Mouse (Mus musculus): ENCODE measurements around the gene Kdelc1. TPM values are rescaled to one million over a fixed set of nuclear protein-coding genes. Genes with fewer than 3 reads are reported as not detected.

The Kdelc1 gene
- polyA plus RNA-seq, 1 experiment = 11.9 TPM

GRCm38 (mm10) chr1:44148706-44149105 is 30.1 kb upstream of the Kdelc1 start:
- no peak for DNase-seq
- Histone ChIP-seq H3K36me3 (ENCODE audit: control insufficient read depth, insufficient read depth, low read length) (no peaks in the 10 kb centered on the region), H3K27me3 (ENCODE audit: control insufficient read depth, insufficient read depth, low read length) (no peaks in the 10 kb centered on the region), H3K4me3 (ENCODE audit: control insufficient read depth, insufficient read depth, low read length) (no peak overlapping the region), H3K27ac (ENCODE audit: control insufficient read depth, insufficient read depth, low read length) (no peak overlapping the region), H3K4me1 (replicated peaks; ENCODE audit: control insufficient read depth, insufficient read depth, low read length) (no peaks in the 10 kb centered on the region)
- 44% methylated on average over 6 of the region's 6 CpGs for whole genome bisulfite sequencing
- TF ChIP-seq CTCF (IDR thresholded peaks at IDR 0.05; ENCODE audit: borderline replicate concordance, control insufficient read depth, extremely low read depth, insufficient read depth, low read length, poor library complexity) = no peak
- no peak for TF ChIP-seq POLR2A (IDR thresholded peaks at IDR 0.05; ENCODE audit: control insufficient read depth, extremely low read depth, insufficient read depth, low read length, poor library complexity)

GRCm38 (mm10) chr1:44147563-44148381 is 29.2 kb upstream of the Kdelc1 start, which contains the start of gene Ercc5:
Gene Ercc5, plus strand, starts transcription at chr1:44147744.
- H3K4me3 ChIP-seq (ENCODE audit: control insufficient read depth, insufficient read depth, low read length) = peak within 1 kb of the TSS; percentile 61
- H3K4me1 ChIP-seq (replicated peaks; ENCODE audit: control insufficient read depth, insufficient read depth, low read length) = no peaks in the 10 kb centered on the region
- peak; percentile 85 for DNase-seq
- H3K27me3 ChIP-seq (ENCODE audit: control insufficient read depth, insufficient read depth, low read length) = no peaks in the 10 kb centered on the region
- TF ChIP-seq POLR2A (IDR thresholded peaks at IDR 0.05; ENCODE audit: control insufficient read depth, extremely low read depth, insufficient read depth, low read length, poor library complexity) = peak; percentile 85
- peak; percentile 50; the same call in 1 of the 2 replicates for TF ChIP-seq CTCF (IDR thresholded peaks at IDR 0.05; ENCODE audit: borderline replicate concordance, control insufficient read depth, extremely low read depth, insufficient read depth, low read length, poor library complexity)
- under 1% methylated on average over 66 of the region's 66 CpGs for WGBS
- peak within 1 kb of the TSS; percentile 2; the same call in 1 of the 2 replicates for H3K27ac ChIP-seq (ENCODE audit: control insufficient read depth, insufficient read depth, low read length)
- H3K36me3 ChIP-seq (ENCODE audit: control insufficient read depth, insufficient read depth, low read length) = no peaks in the 10 kb centered on the region

GRCm38 (mm10) chr1:44142747-44143146 is 24.1 kb upstream of the Kdelc1 start:
- 96% methylated on average over 5 of the region's 5 CpGs for WGBS
- TF ChIP-seq POLR2A (IDR thresholded peaks at IDR 0.05; ENCODE audit: control insufficient read depth, extremely low read depth, insufficient read depth, low read length, poor library complexity) (no peak), CTCF (IDR thresholded peaks at IDR 0.05; ENCODE audit: borderline replicate concordance, control insufficient read depth, extremely low read depth, insufficient read depth, low read length, poor library complexity) (no peak)
- no peaks in the 10 kb centered on the region for H3K36me3 ChIP-seq (ENCODE audit: control insufficient read depth, insufficient read depth, low read length)
- H3K4me3 ChIP-seq (ENCODE audit: control insufficient read depth, insufficient read depth, low read length) = no peak overlapping the region
- DNase-seq = no peak
- H3K27ac ChIP-seq (ENCODE audit: control insufficient read depth, insufficient read depth, low read length) = no peak overlapping the region
- no peaks in the 10 kb centered on the region for H3K4me1 ChIP-seq (replicated peaks; ENCODE audit: control insufficient read depth, insufficient read depth, low read length)
- H3K27me3 ChIP-seq (ENCODE audit: control insufficient read depth, insufficient read depth, low read length) = no peaks in the 10 kb centered on the region

GRCm38 (mm10) chr1:44140232-44140631 is 21.6 kb upstream of the Kdelc1 start:
- H3K36me3 ChIP-seq (ENCODE audit: control insufficient read depth, insufficient read depth, low read length) = no peaks in the 10 kb centered on the region
- no peak overlapping the region for H3K27ac ChIP-seq (ENCODE audit: control insufficient read depth, insufficient read depth, low read length)
- DNase-seq = no peak
- 92% methylated on average over 4 of the region's 4 CpGs for WGBS
- H3K27me3 ChIP-seq (ENCODE audit: control insufficient read depth, insufficient read depth, low read length) = no peaks in the 10 kb centered on the region
- H3K4me3 ChIP-seq (ENCODE audit: control insufficient read depth, insufficient read depth, low read length) = no peak overlapping the region
- no peak for TF ChIP-seq POLR2A (IDR thresholded peaks at IDR 0.05; ENCODE audit: control insufficient read depth, extremely low read depth, insufficient read depth, low read length, poor library complexity)
- TF ChIP-seq CTCF (IDR thresholded peaks at IDR 0.05; ENCODE audit: borderline replicate concordance, control insufficient read depth, extremely low read depth, insufficient read depth, low read length, poor library complexity) = no peak
- no peaks in the 10 kb centered on the region for H3K4me1 ChIP-seq (replicated peaks; ENCODE audit: control insufficient read depth, insufficient read depth, low read length)

- Histone ChIP-seq H3K27me3 (ENCODE audit: control insufficient read depth, insufficient read depth, low read length) (no peaks in the 10 kb centered on the region), H3K27ac (ENCODE audit: control insufficient read depth, insufficient read depth, low read length) (no peak overlapping the region), H3K4me3 (ENCODE audit: control insufficient read depth, insufficient read depth, low read length) (no peak overlapping the region), H3K4me1 (replicated peaks; ENCODE audit: control insufficient read depth, insufficient read depth, low read length) (no peaks in the 10 kb centered on the region), H3K36me3 (ENCODE audit: control insufficient read depth, insufficient read depth, low read length) (no peaks in the 10 kb centered on the region; the same call in 1 of the 2 replicates)
- no peak for DNase-seq
- TF ChIP-seq POLR2A (IDR thresholded peaks at IDR 0.05; ENCODE audit: control insufficient read depth, extremely low read depth, insufficient read depth, low read length, poor library complexity) = no peak
- no peak for TF ChIP-seq CTCF (IDR thresholded peaks at IDR 0.05; ENCODE audit: borderline replicate concordance, control insufficient read depth, extremely low read depth, insufficient read depth, low read length, poor library complexity)
- 95% methylated on average over 4 of the region's 4 CpGs for WGBS
Measured at GRCm38 (mm10) chr1:44129929-44130581, 11.4 kb upstream of the Kdelc1 start.

- Histone ChIP-seq H3K4me3 (ENCODE audit: control insufficient read depth, insufficient read depth, low read length) (no peak overlapping the region), H3K36me3 (ENCODE audit: control insufficient read depth, insufficient read depth, low read length) (no peaks in the 10 kb centered on the region; the same call in 1 of the 2 replicates), H3K27me3 (ENCODE audit: control insufficient read depth, insufficient read depth, low read length) (no peaks in the 10 kb centered on the region), H3K4me1 (replicated peaks; ENCODE audit: control insufficient read depth, insufficient read depth, low read length) (peaks cover 5% of the 10 kb centered on the region), H3K27ac (ENCODE audit: control insufficient read depth, insufficient read depth, low read length) (no peak overlapping the region)
- WGBS = 83% methylated on average over 4 of the region's 4 CpGs
- DNase-seq = no peak
- TF ChIP-seq CTCF (IDR thresholded peaks at IDR 0.05; ENCODE audit: borderline replicate concordance, control insufficient read depth, extremely low read depth, insufficient read depth, low read length, poor library complexity) = no peak
- no peak for TF ChIP-seq POLR2A (IDR thresholded peaks at IDR 0.05; ENCODE audit: control insufficient read depth, extremely low read depth, insufficient read depth, low read length, poor library complexity)
Measured at GRCm38 (mm10) chr1:44125590-44125989, 7.0 kb upstream of the Kdelc1 start.
